Comparison of ENCODE assay signal across 16 mouse cellular contexts in the genomic region with DNA sequence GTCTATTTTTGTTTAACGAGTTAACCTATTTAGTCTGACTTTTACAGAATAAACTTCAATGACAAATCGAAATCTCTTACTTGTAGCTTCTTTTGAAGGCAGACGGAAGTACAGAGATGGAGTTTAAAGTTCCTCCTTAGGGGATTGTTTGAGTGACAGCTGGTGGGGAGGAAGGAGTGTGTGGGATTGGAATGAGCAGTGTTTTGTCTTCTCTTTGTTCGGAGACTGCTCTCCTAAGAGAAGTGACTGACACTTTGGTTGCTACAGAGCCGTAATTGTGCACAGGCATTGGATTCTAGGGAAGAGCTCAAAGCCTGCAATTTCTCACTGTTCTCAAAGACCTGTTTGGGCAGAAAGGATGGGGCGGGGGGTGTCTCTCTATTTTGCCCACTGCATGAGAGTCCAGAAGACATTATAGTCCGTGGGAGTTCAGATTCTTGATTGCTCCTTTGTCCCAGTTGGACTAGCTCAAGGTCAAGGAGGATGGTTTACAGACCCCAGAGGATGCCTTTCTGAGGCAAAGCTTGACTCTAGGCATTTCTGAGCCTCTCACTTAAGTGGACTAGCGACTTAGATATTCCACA.
DNase-seq lines count a peak whose midpoint lies in the region; ATAC-seq lines count a peak whose summit lies in the region.
"Had no signal": no experiment of that assay in that cellular context is flagged by ENCODE, and none has a peak within 500 bp of the region (broad histone marks: within the 10 kb centered on the region; RNA-seq: fewer than 3 reads in every experiment).

No protein-coding gene starts in this region.

- DNase-seq in ES-CJ7 (ENCODE audit: low read depth, low spot score) = peak; percentile 15
- DNase-seq in embryo, embryonic 10.5 days (ENCODE audit: low spot score) = peak; percentile 69
- DNase-seq in spleen, postnatal 10 days (ENCODE audit: low spot score in 2 of 2) = no peak
- no peak for DNase-seq in kidney, adult 18-20 months
- DNase-seq in right cerebral cortex, adult 18-20 months = no peak
- no peak for DNase-seq in adipocyte (ENCODE audit: low spot score)
- DNase-seq: adrenal gland, postnatal 14 days; B cell, adult 2 months; cerebellum, adult 2 months; gastrocnemius, postnatal 36 days; heart, postnatal 14 days; kidney, adult 8-10 months; liver, embryonic 13.5 days had no signal

- no peaks in the 10 kb centered on the region for H3K36me3 ChIP-seq in forebrain, embryonic 16.5 days (ENCODE audit: control insufficient read depth, insufficient read depth)
- H3K36me3 ChIP-seq in midbrain, embryonic 12.5 days = no peaks in the 10 kb centered on the region
- H3K36me3 ChIP-seq: liver, embryonic 13.5 days had no signal

- no peaks in the 10 kb centered on the region for H3K9me3 ChIP-seq in forebrain, embryonic 16.5 days (ENCODE audit: control insufficient read depth, low read length)
- H3K9me3 ChIP-seq in midbrain, embryonic 12.5 days = no peaks in the 10 kb centered on the region

- no peak overlapping the region; the same call in 1 of the 2 replicates for H3K27ac ChIP-seq in forebrain, embryonic 16.5 days (ENCODE audit: low read length)
- peak overlapping the region; percentile 22 for H3K27ac ChIP-seq in midbrain, embryonic 12.5 days (replicated peaks)
- H3K27ac ChIP-seq: liver, embryonic 13.5 days had no signal

- no peak overlapping the region for H3K9ac ChIP-seq in forebrain, embryonic 16.5 days (replicated peaks; ENCODE audit: low read depth, low read length)
- H3K9ac ChIP-seq in midbrain, embryonic 12.5 days (replicated peaks) = no peak overlapping the region
- H3K9ac ChIP-seq: liver, embryonic 13.5 days had no signal

- no peak overlapping the region for H3K4me3 ChIP-seq in forebrain, embryonic 16.5 days (replicated peaks; ENCODE audit: low read length)
- H3K4me3 ChIP-seq in midbrain, embryonic 12.5 days = no peak overlapping the region
- H3K4me3 ChIP-seq: erythroblast, embryonic 14.5 days; liver, embryonic 13.5 days had no signal

- H3K27me3 ChIP-seq in forebrain, embryonic 16.5 days (replicated peaks; ENCODE audit: control insufficient read depth, insufficient read depth, low read length) = no peaks in the 10 kb centered on the region
- H3K27me3 ChIP-seq in midbrain, embryonic 12.5 days = no peaks in the 10 kb centered on the region
- H3K27me3 ChIP-seq: liver, embryonic 13.5 days had no signal

- 7% methylated on average over 8 of the region's 8 CpGs for WGBS in forebrain, embryonic 16.5 days
- 11% methylated on average over 8 of the region's 8 CpGs for WGBS in midbrain, embryonic 12.5 days

- H3K4me1 ChIP-seq in forebrain, embryonic 16.5 days (replicated peaks; ENCODE audit: control insufficient read depth, insufficient read depth, low read length) = peaks cover 10% of the 10 kb centered on the region
- H3K4me1 ChIP-seq in midbrain, embryonic 12.5 days = peaks cover 12% of the 10 kb centered on the region
- H3K4me1 ChIP-seq: liver, embryonic 13.5 days had no signal

- peak; percentile 91 for ATAC-seq in forebrain, embryonic 16.5 days
- peak; percentile 88 for ATAC-seq in midbrain, embryonic 12.5 days (ENCODE audit: low FRiP score, low read depth)

- no peak overlapping the region for H3K4me2 ChIP-seq in forebrain, embryonic 16.5 days (ENCODE audit: low read length)
- peak overlapping the region; percentile 34 for H3K4me2 ChIP-seq in midbrain, embryonic 12.5 days (replicated peaks)
- H3K4me2 ChIP-seq: liver, embryonic 13.5 days had no signal

Comparison
In these comparisons a context has a peak if more than half of its experiments do, and no peak if none do; other contexts are left out.
1. DNase-seq: peak in ES-CJ7 (single experiment) and embryo, embryonic 10.5 days (single experiment); none in spleen, postnatal 10 days (0 of 2), kidney, adult 18-20 months (single experiment), right cerebral cortex, adult 18-20 months (single experiment) and adipocyte (single experiment).